Mouse (Mus musculus) CH12.LX (cell line): Measurements from ENCODE around the gene Gm17581. TPM values are rescaled to one million over a fixed set of nuclear protein-coding genes. Genes with fewer than 3 reads are reported as not detected.

Experiments used
- DNase-seq: peaks from one replicate; pipeline ENCODE4 v3.0.0-alpha.2; 2013; ENCODE audit errors: extremely low read depth
- H3K27ac ChIP-seq: 2 replicates; pipeline ENCODE4 v1.5.1; 2012; ENCODE audit warnings: low read depth, mild to moderate bottlenecking, control low read depth, moderate library complexity; ENCODE audit not compliant: insufficient read depth
- H3K27me3 ChIP-seq: replicated peaks from 2 replicates; pipeline ENCODE3; 2012; ENCODE audit warnings: inconsistent platforms
- H3K36me3 ChIP-seq, 2 experiments: replicated peaks in 1 of 2; 2 replicates each; pipeline versions ENCODE3 to v1.6.1; 2012; ENCODE audit warnings: inconsistent platforms in 1 of 2, low read length in 1 of 2, mild to moderate bottlenecking in 1 of 2, mixed read lengths in 1 of 2, moderate library complexity in 1 of 2; ENCODE audit not compliant: control insufficient read depth in 1 of 2, insufficient read depth in 1 of 2
- H3K4me1 ChIP-seq, 2 experiments: 2 replicates each; pipeline ENCODE4 v1.6.1; 2012; ENCODE audit warnings: inconsistent platforms in 1 of 2, moderate library complexity in 1 of 2; ENCODE audit not compliant: insufficient read depth in 2 of 2, control insufficient read depth in 1 of 2
- H3K4me2 ChIP-seq: 2 replicates; pipeline ENCODE4 v1.6.1; 2012; ENCODE audit warnings: low read depth, mild to moderate bottlenecking, control low read depth; ENCODE audit not compliant: poor library complexity, insufficient read depth, severe bottlenecking
- H3K4me3 ChIP-seq, 3 experiments: fragments of 150-350 bp in 1 of 3; sonication (generic) in 1 of 3; replicated peaks in 1 of 3; 2 replicates each; pipeline versions ENCODE3 to v1.5.1; 2011 to 2012; ENCODE audit warnings: low read depth in 2 of 3, low read length in 2 of 3, mild to moderate bottlenecking in 2 of 3, moderate library complexity in 2 of 3, control low read depth in 1 of 3, improper control_type of control experiment in 1 of 3, inconsistent platforms in 1 of 3, mixed read lengths in 1 of 3; ENCODE audit not compliant: poor library complexity in 1 of 3
- H3K79me2 ChIP-seq: replicated peaks from 2 replicates; pipeline ENCODE4 v1.6.1; 2012; ENCODE audit warnings: mild to moderate bottlenecking, moderate library complexity; ENCODE audit not compliant: control insufficient read depth, poor library complexity, insufficient read depth, severe bottlenecking; ENCODE audit errors: extremely low read depth
- H3K9ac ChIP-seq: 2 replicates; pipeline ENCODE4 v1.6.1; 2012; ENCODE audit warnings: low read depth, mild to moderate bottlenecking, control low read depth, moderate library complexity; ENCODE audit not compliant: insufficient read depth
- H3K9me3 ChIP-seq: replicated peaks from 2 replicates; pipeline ENCODE3; 2012; ENCODE audit warnings: low read length, inconsistent platforms, mixed read lengths
- CHD1 ChIP-seq: IDR thresholded peaks from 2 replicates; pipeline ENCODE4 v1.6.1; 2012; ENCODE audit warnings: low read depth, low read length, improper control_type of control experiment, inconsistent platforms
- CTCF ChIP-seq, 2 experiments: IDR thresholded peaks in 1 of 2; conservative IDR thresholded peaks in 1 of 2; 2 replicates each; pipeline ENCODE4 v1.5.1; 2011 to 2012; ENCODE audit warnings: low read depth in 2 of 2, low read length in 2 of 2, improper control_type of control experiment in 1 of 2, inconsistent platforms in 1 of 2, mild to moderate bottlenecking in 1 of 2, moderate library complexity in 1 of 2
- ETS1 ChIP-seq: conservative IDR thresholded peaks from 2 replicates; pipeline ENCODE4 v1.6.1; 2012; ENCODE audit warnings: low read depth, mild to moderate bottlenecking, inconsistent platforms, low read length, improper control_type of control experiment, moderate library complexity
- JUN ChIP-seq: IDR thresholded peaks from 2 replicates; pipeline ENCODE4 v1.6.1; 2011; ENCODE audit warnings: low read depth, mild to moderate bottlenecking, low read length, improper control_type of control experiment, moderate library complexity; ENCODE audit not compliant: insufficient read depth
- MAX ChIP-seq: IDR thresholded peaks from 2 replicates; pipeline ENCODE4 v1.6.1; 2011; ENCODE audit warnings: low read length, improper control_type of control experiment
- MAZ ChIP-seq: IDR thresholded peaks from 2 replicates; pipeline ENCODE4 v1.6.1; 2012; ENCODE audit warnings: low read depth, mild to moderate bottlenecking, inconsistent platforms, low read length, improper control_type of control experiment, moderate library complexity
- MXI1 ChIP-seq: IDR thresholded peaks from 2 replicates; pipeline ENCODE4 v1.6.1; 2011; ENCODE audit warnings: mild to moderate bottlenecking, low read depth, low read length, improper control_type of control experiment
- PAX5 ChIP-seq: IDR thresholded peaks from 2 replicates; pipeline ENCODE4 v1.6.1; 2012; ENCODE audit warnings: low read length, inconsistent platforms, mixed read lengths
- RAD21 ChIP-seq: IDR thresholded peaks from 2 replicates; pipeline ENCODE4 v1.6.1; 2011; ENCODE audit warnings: low read depth, mild to moderate bottlenecking, low read length, improper control_type of control experiment, moderate library complexity
- SMC3 ChIP-seq: IDR thresholded peaks from 2 replicates; pipeline ENCODE4 v1.6.1; 2011; ENCODE audit warnings: low read depth, low read length, improper control_type of control experiment
- UBTF ChIP-seq: IDR thresholded peaks from 2 replicates; pipeline ENCODE4 v1.6.1; 2012; ENCODE audit warnings: low read depth, mild to moderate bottlenecking, inconsistent platforms, low read length, improper control_type of control experiment, moderate library complexity
- USF2 ChIP-seq: conservative IDR thresholded peaks from 2 replicates; pipeline ENCODE4 v1.6.1; 2011; ENCODE audit warnings: low read depth, low read length, improper control_type of control experiment
- ZC3H11A ChIP-seq: IDR thresholded peaks from 2 replicates; pipeline ENCODE4 v1.6.1; 2012; ENCODE audit warnings: low read depth, mild to moderate bottlenecking, inconsistent platforms, low read length, improper control_type of control experiment
- ZMIZ1 ChIP-seq: IDR thresholded peaks from 2 replicates; pipeline ENCODE4 v1.6.1; 2012; ENCODE audit warnings: low read depth, mild to moderate bottlenecking, inconsistent platforms, low read length, improper control_type of control experiment
- ZNF384 ChIP-seq: IDR thresholded peaks from 2 replicates; pipeline ENCODE4 v1.6.1; 2012; ENCODE audit warnings: low read depth, low read length, improper control_type of control experiment, inconsistent platforms
- dilution Hi-C: fragments of 300-500 bp; cut with MboI; formaldehyde crosslinking; loops from 2 replicates; pipeline ENCODE4 v1.14.3; 2020; ENCODE audit warnings: low sequenced_read_pairs; ENCODE audit not compliant: extremely low pct_unique_long_range_greater_than_20kb, extremely low pct_ligation_motif_present
- in situ Hi-C: fragments of 300-500 bp; cut with MboI; formaldehyde crosslinking; loops from 3 replicates; pipeline ENCODE4 v1.14.3; 2019; ENCODE audit warnings: low sequenced_read_pairs, low pct_ligation_motif_present, low pct_unique_long_range_greater_than_20kb, mixed read lengths
- polyA plus RNA-seq: library from polyadenylated mRNA; unstranded; fragments of >175 nt; gene quantifications from 2 replicates; pipeline ENCODE4 v1.2.1, GENCODE M21; 2012; ENCODE audit warnings: low read depth; ENCODE audit not compliant: insufficient read length
- total RNA-seq, 2 experiments: library from RNA; depleted of rRNA; stranded (reverse); fragments of 300-350 nt in 1 of 2; fragments of >200 nt in 1 of 2; gene quantifications; 2 replicates each; pipeline ENCODE4 v1.2.3; 2012 to 2014

Gene Gm17581
- total and polyA plus RNA-seq, 3 experiments = not detected

DNA sequence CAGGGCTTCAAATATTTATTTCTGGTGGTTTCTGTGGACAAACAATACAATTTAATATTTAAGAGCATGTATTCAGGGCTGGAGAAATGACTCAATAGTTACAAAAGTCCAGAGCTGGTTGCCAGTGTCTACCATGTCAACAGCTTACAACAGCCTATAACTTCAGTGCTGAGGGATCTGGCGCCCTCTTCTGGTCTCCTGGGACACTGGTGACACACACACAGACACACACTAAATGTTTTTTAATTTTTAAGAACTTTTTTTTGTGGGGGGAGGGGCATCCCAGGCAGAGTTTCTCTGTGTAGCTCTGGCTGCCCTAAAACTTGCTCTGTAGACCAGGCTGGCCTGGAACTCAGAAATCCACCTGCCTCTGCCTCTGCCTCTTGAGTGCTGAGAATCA, 20.1 kb upstream of the Gm17581 start:
- no peaks in the 10 kb centered on the region for H3K79me2 ChIP-seq
- no peak overlapping the region for H3K27ac ChIP-seq
- DNase-seq = peak; percentile 79
- H3K36me3 ChIP-seq = no peaks in the 10 kb centered on the region
- in situ Hi-C loops = loop anchor here (5.0 to 25.0 kb wide), 2 partner anchors 83 to 243 kb away; partner anchors contain the start of genes Acss2 and Ggt7
- dilution Hi-C loops = no loop called here
- no peak overlapping the region for H3K9ac ChIP-seq
- no peak overlapping the region for H3K4me2 ChIP-seq
- peaks cover 8% of the 10 kb centered on the region for H3K27me3 ChIP-seq
- H3K9me3 ChIP-seq = no peaks in the 10 kb centered on the region
- no peak overlapping the region for H3K4me3 ChIP-seq
- no peaks in the 10 kb centered on the region for H3K4me1 ChIP-seq
- TF ChIP-seq CTCF (conservative IDR thresholded peaks at IDR 0.05 in 1 of 2, IDR thresholded peaks at IDR 0.05 in 1 of 2; ENCODE audit: low read depth in 2 of 2, low read length in 2 of 2) (peak; percentile 47 to 79), ETS1 (no peak), SMC3 (peak; percentile 64), MXI1 (no peak), ZNF384 (peak; percentile 75), RAD21 (peak; percentile 71), MAX (no peak)

DNA sequence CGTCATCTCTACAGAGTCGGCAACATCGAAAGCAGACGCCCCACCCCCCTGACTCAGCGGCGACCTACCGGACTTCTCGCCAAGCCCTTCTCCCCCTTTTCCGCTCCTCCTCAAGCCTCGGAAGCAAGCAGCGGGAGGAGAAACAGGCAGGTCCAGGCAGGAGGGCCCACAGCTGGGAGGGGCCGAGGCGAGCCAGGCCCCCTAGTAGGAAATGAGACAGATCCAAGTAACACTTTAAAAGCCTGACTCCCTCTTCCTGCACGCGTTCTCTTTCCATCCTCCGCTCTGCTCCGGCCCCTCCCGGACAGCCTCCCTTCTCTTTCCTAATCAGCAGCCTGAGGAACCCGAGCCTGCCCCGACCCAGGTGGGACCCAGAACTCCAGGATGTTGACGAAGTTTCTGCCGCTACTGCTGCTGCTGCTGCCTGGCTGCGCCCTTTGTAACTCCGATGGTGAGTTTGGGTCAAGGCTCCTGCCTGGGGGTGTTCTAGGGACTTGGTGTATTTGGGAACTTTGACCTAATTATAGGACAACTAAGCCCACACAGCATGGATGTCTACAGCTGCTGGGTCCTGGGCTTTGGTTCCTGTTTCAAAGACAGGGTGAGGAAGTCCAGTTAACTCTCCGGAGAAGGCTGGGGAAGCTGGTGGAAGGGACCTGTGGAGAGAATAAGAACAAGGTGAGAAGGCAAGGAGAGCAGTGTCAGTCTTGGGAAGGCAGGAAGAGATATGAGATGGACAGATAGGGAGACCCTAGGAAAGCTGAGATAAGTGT, 15.5 kb upstream of the Gm17581 start, which contains the start of gene Procr:
Gene Procr, plus strand, starts transcription at position 104 of the 773 bp plus-strand sequence.
- Histone ChIP-seq H3K9me3 (no peaks in the 10 kb centered on the region), H3K79me2 (no peaks in the 10 kb centered on the region), H3K27ac (no peak within 1 kb of the TSS), H3K9ac (peak within 1 kb of the TSS; percentile 15; the same call in 1 of the 2 replicates), H3K27me3 (no peaks in the 10 kb centered on the region), H3K4me1 (peaks cover 3 to 9% of the 10 kb centered on the region in 2 experiments), H3K36me3 (no peaks in the 10 kb centered on the region), H3K4me2 (peak within 1 kb of the TSS; percentile 85), H3K4me3 (peak within 1 kb of the TSS in 1 of 3 experiments; percentile 59)
- TF ChIP-seq PAX5 (no peak), UBTF (no peak), ZC3H11A (no peak), ZMIZ1 (no peak), MXI1 (no peak), USF2 (no peak), MAZ (no peak), CHD1 (no peak), JUN (no peak)
- in situ Hi-C loops (loop anchor here (25.0 kb wide), 1 partner anchor 239 kb away; the partner anchor contains the start of genes Acss2 and Ggt7), dilution Hi-C loops (no loop called here)
- no peak for DNase-seq
